ENCODE assay signal across 8 mouse cellular contexts in genomic region chr4:8239306-8239670, GRCm38 (mm10). TPM values are rescaled to one million over a fixed set of nuclear protein-coding genes. Genes with fewer than 3 reads are reported as not detected.
A peak's percentile ranks its signal among the peaks of the same experiment; 100 is the strongest.
DNase-seq lines count a peak whose midpoint lies in the region; ATAC-seq and TF ChIP-seq lines count a peak whose summit lies in the region.

No protein-coding gene starts in this region.

- 21% methylated on average over 11 of the region's 11 CpGs for WGBS in kidney, embryonic 14.5 days
- whole genome bisulfite sequencing in embryonic facial prominence, embryonic 10.5 days, result 19% methylated on average over 11 of the region's 11 CpGs
- 20% methylated on average over 11 of the region's 11 CpGs for WGBS in hindbrain, embryonic 16.5 days

- peak overlapping the region; percentile 74 for H3K4me3 ChIP-seq in kidney, embryonic 14.5 days (ENCODE audit: low read length)
- peak overlapping the region; percentile 84 for H3K4me3 ChIP-seq in embryonic facial prominence, embryonic 10.5 days
- peak overlapping the region; percentile 72 for H3K4me3 ChIP-seq in hindbrain, embryonic 16.5 days (ENCODE audit: low read length)
- peak overlapping the region; percentile 25 for H3K4me3 ChIP-seq in myocyte

- H3K27me3 ChIP-seq in kidney, embryonic 14.5 days (ENCODE audit: control insufficient read depth, insufficient read depth, low read length), result 0 out of 2 replicates have a peak, but pooled peaks cover 5% of the 10 kb centered on the region
- peaks cover 32% of the 10 kb centered on the region for H3K27me3 ChIP-seq in embryonic facial prominence, embryonic 10.5 days (replicated peaks; ENCODE audit: low read depth, poor library complexity, severe bottlenecking)
- no peaks in the 10 kb centered on the region for H3K27me3 ChIP-seq in hindbrain, embryonic 16.5 days (replicated peaks; ENCODE audit: control insufficient read depth, insufficient read depth, low read length)
- no peaks in the 10 kb centered on the region for H3K27me3 ChIP-seq in myocyte (ENCODE audit: control insufficient read depth, insufficient read depth, insufficient read length)

- no peaks in the 10 kb centered on the region for H3K79me2 ChIP-seq in myocyte (ENCODE audit: control insufficient read depth, insufficient read depth)

- no peak for TF ChIP-seq POLR2A in myocyte (IDR thresholded peaks at IDR 0.05; ENCODE audit: insufficient read length, low read depth)

- no peaks in the 10 kb centered on the region for H3K9me3 ChIP-seq in kidney, embryonic 14.5 days (ENCODE audit: control insufficient read depth, low read length)
- no peaks in the 10 kb centered on the region for H3K9me3 ChIP-seq in embryonic facial prominence, embryonic 10.5 days
- H3K9me3 ChIP-seq in hindbrain, embryonic 16.5 days (ENCODE audit: control insufficient read depth, low read length), result no peaks in the 10 kb centered on the region

- ATAC-seq in kidney, embryonic 14.5 days (ENCODE audit: low FRiP score, low TSS enrichment), result peak; percentile 69; the same call in 1 of the 2 replicates
- peak; percentile 79 for ATAC-seq in hindbrain, embryonic 16.5 days

- H3K4me2 ChIP-seq in kidney, embryonic 14.5 days (replicated peaks; ENCODE audit: low read depth, low read length), result peak overlapping the region; percentile 99
- H3K4me2 ChIP-seq in hindbrain, embryonic 16.5 days (ENCODE audit: low read length), result peak overlapping the region; percentile 96
- H3K4me2 ChIP-seq in myocyte (ENCODE audit: low read depth), result peak overlapping the region; percentile 44

- no peak for DNase-seq in kidney, postnatal 25 days
- no peak for DNase-seq in embryonic facial prominence, embryonic 10.5 days (ENCODE audit: low spot score)
- DNase-seq in frontal cortex, adult 2 months (ENCODE audit: extremely low spot score in 1 of 2, low spot score in 1 of 2), result no peak
- no peak for DNase-seq in retina, embryonic 14.5 days (ENCODE audit: low spot score)
- no peak for DNase-seq in ovary, postnatal 14 days (ENCODE audit: low spot score)

- H3K36me3 ChIP-seq in kidney, embryonic 14.5 days (ENCODE audit: control insufficient read depth, insufficient read depth, low read length), result no peaks in the 10 kb centered on the region
- no peaks in the 10 kb centered on the region for H3K36me3 ChIP-seq in embryonic facial prominence, embryonic 10.5 days (replicated peaks)
- no peaks in the 10 kb centered on the region for H3K36me3 ChIP-seq in hindbrain, embryonic 16.5 days (ENCODE audit: control insufficient read depth, insufficient read depth, low read length)
- H3K36me3 ChIP-seq in myocyte (ENCODE audit: control insufficient read depth, insufficient read depth), result no peaks in the 10 kb centered on the region

- no peak overlapping the region for H3K27ac ChIP-seq in kidney, embryonic 14.5 days (ENCODE audit: low read depth, low read length)
- H3K27ac ChIP-seq in embryonic facial prominence, embryonic 10.5 days (replicated peaks), result no peak overlapping the region
- no peak overlapping the region for H3K27ac ChIP-seq in hindbrain, embryonic 16.5 days (ENCODE audit: low read depth, low read length)

- no peaks in the 10 kb centered on the region for H3K4me1 ChIP-seq in kidney, embryonic 14.5 days (ENCODE audit: control insufficient read depth, insufficient read depth, low read length)
- H3K4me1 ChIP-seq in embryonic facial prominence, embryonic 10.5 days, result peaks cover 12% of the 10 kb centered on the region
- H3K4me1 ChIP-seq in hindbrain, embryonic 16.5 days (ENCODE audit: control insufficient read depth, insufficient read depth, low read depth, low read length), result no peaks in the 10 kb centered on the region

- H3K9ac ChIP-seq in kidney, embryonic 14.5 days (ENCODE audit: low read depth, low read length), result peak overlapping the region; percentile 65; the same call in 1 of the 2 replicates
- H3K9ac ChIP-seq in hindbrain, embryonic 16.5 days (ENCODE audit: low read depth, low read length), result peak overlapping the region; percentile 82

- no peak overlapping the region for H3ac ChIP-seq in myocyte (ENCODE audit: control insufficient read depth, insufficient read length)

TF ChIP-seq in myocyte, 11 proteins besides CTCF, POLR2A, EP300 and RAD21:
- TF ChIP-seq MYOD1 (IDR thresholded peaks at IDR 0.05; ENCODE audit: control insufficient read depth in 1 of 3, insufficient read length in 2 of 3, low read depth in 2 of 3) (no peak), TCF3 (IDR thresholded peaks at IDR 0.05; ENCODE audit: insufficient read length, low read depth) (no peak), MYOG (IDR thresholded peaks at IDR 0.05; ENCODE audit: control insufficient read depth in 1 of 3, insufficient read depth in 1 of 3, insufficient read length in 2 of 3, low read depth in 2 of 3) (no peak)

RNA-seq across cellular contexts. Expression of gene Car8, which starts 0.4 kb away (rescaled TPM):
- 7.2 and 9.1 TPM in 2 replicates for polyA plus RNA-seq in kidney, embryonic 14.5 days (2014; fragmentation: Nextera tagmentation; extraction: Ambion mirVana)
- polyA plus RNA-seq in embryonic facial prominence, embryonic 10.5 days (2016; fragmentation: Nextera tagmentation; extraction: Ambion mirVana), result 2.4 and 2.9 TPM in 2 replicates
- polyA plus RNA-seq in hindbrain, embryonic 16.5 days (2015; fragmentation: Nextera tagmentation; extraction: Ambion mirVana), result 31.3 and 40.1 TPM in 2 replicates
- 0.37 TPM for polyA plus RNA-seq in myocyte (2012; fragmentation: generic; extraction: Trizol)
- 7.5 and 8.5 TPM in 2 replicates for polyA plus RNA-seq in frontal cortex, adult 2 months (2012; rRNA removed)

Comparison
In these comparisons a context has a peak if more than half of its experiments do, and no peak if none do; other contexts are left out.
1. H3K4me2 ChIP-seq: peak in every context shown above with its lines; median percentile 99 in kidney, embryonic 14.5 days; 96 in hindbrain, embryonic 16.5 days; 44 in myocyte.
2. H3K4me3 ChIP-seq: peak in every context shown above with its lines; median percentile 84 in embryonic facial prominence, embryonic 10.5 days; 74 in kidney, embryonic 14.5 days; 72 in hindbrain, embryonic 16.5 days; 25 in myocyte.